Mouse (Mus musculus) forebrain, embryonic 16.5 days (tissue): ENCODE results near the gene Itpr2. TPM values are rescaled to one million over a fixed set of nuclear protein-coding genes. Genes with fewer than 3 reads are reported as not detected.

Experiments used
- ATAC-seq: fragments of 200-750 bp; cut with Nextera tagmentation; 2 replicates; pipeline ENCODE4 v1.8.0; 2017; ENCODE audit warnings: mild to moderate bottlenecking, moderate library complexity
- H3K27ac ChIP-seq: fragments of 300-500 bp; sonication (generic); 2 replicates; pipeline ENCODE4 v1.5.1; 2014; ENCODE audit warnings: low read length, control low read depth
- H3K27me3 ChIP-seq: fragments of 300-500 bp; sonication (generic); replicated peaks from 2 replicates; pipeline ENCODE4 v1.6.1; 2014; ENCODE audit warnings: low read length; ENCODE audit not compliant: control insufficient read depth, insufficient read depth
- H3K36me3 ChIP-seq: fragments of 300-500 bp; sonication (generic); 2 replicates; pipeline ENCODE4 v1.6.1; 2014; ENCODE audit not compliant: control insufficient read depth, insufficient read depth
- H3K4me1 ChIP-seq: fragments of 300-500 bp; sonication (generic); replicated peaks from 2 replicates; pipeline ENCODE4 v1.6.1; 2014; ENCODE audit warnings: low read length; ENCODE audit not compliant: control insufficient read depth, insufficient read depth
- H3K4me2 ChIP-seq: fragments of 300-500 bp; sonication (generic); 2 replicates; pipeline ENCODE4 v1.6.1; 2014; ENCODE audit warnings: mild to moderate bottlenecking, low read length, control low read depth
- H3K4me3 ChIP-seq: fragments of 300-500 bp; sonication (generic); replicated peaks from 2 replicates; pipeline ENCODE4 v1.5.1; 2014; ENCODE audit warnings: mild to moderate bottlenecking, low read length, control low read depth
- H3K9ac ChIP-seq: fragments of 300-500 bp; sonication (generic); replicated peaks from 2 replicates; pipeline ENCODE4 v1.6.1; 2014; ENCODE audit warnings: low read depth, low read length, control low read depth
- H3K9me3 ChIP-seq: fragments of 300-500 bp; sonication (generic); 2 replicates; pipeline ENCODE4 v1.6.1; 2016; ENCODE audit warnings: low read length; ENCODE audit not compliant: control insufficient read depth
- WGBS: fragments of 180-500 bp; shearing (Covaris S2); extraction: QIAGEN DNeasy Blood & Tissue Kit; methylation state at CpG from one replicate; pipeline ENCODE4 v1.1.7; 2014; 5-methylcytosine and 5-hydroxymethylcytosine counted together
- polyA plus RNA-seq: library from polyadenylated mRNA; unstranded; fragments of >200 nt; fragmentation: Nextera tagmentation; extraction: Ambion mirVana; gene quantifications from 2 replicates; pipeline ENCODE4 v1.2.1, GENCODE M21; 2015

The Itpr2 gene
- polyA plus RNA-seq, 1 experiment from 2014 or later = 4.7 TPM

DNA sequence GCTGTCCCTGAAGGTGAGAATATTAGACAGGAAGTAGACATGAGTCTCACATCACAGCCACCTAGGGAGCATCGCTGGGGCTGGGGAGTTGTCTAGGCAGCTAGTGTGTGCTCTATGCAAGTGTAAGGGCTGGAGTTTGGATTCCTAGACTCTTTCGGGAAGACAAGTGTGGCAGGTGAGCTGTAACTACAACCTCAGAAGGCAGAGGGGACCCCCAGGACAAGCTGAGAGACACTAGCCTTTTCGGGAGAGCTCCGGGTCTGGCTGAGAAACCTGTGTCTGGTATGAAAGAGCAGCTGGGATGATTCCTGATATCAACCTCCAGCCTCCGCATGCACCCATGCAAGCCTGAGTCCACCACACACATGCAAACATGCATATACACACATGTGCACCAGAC lies 232.7 kb downstream of the Itpr2 start:
- 96% methylated on average over 5 of the region's 5 CpGs for WGBS
- H3K27ac ChIP-seq = no peak overlapping the region
- H3K9ac ChIP-seq = no peak overlapping the region
- no peaks in the 10 kb centered on the region for H3K27me3 ChIP-seq
- no peak overlapping the region for H3K4me2 ChIP-seq
- H3K4me1 ChIP-seq = peaks cover 4% of the 10 kb centered on the region; the same call in 1 of the 2 replicates
- H3K4me3 ChIP-seq = no peak overlapping the region
- no peaks in the 10 kb centered on the region for H3K9me3 ChIP-seq
- ATAC-seq = no peak
- no peaks in the 10 kb centered on the region for H3K36me3 ChIP-seq

DNA sequence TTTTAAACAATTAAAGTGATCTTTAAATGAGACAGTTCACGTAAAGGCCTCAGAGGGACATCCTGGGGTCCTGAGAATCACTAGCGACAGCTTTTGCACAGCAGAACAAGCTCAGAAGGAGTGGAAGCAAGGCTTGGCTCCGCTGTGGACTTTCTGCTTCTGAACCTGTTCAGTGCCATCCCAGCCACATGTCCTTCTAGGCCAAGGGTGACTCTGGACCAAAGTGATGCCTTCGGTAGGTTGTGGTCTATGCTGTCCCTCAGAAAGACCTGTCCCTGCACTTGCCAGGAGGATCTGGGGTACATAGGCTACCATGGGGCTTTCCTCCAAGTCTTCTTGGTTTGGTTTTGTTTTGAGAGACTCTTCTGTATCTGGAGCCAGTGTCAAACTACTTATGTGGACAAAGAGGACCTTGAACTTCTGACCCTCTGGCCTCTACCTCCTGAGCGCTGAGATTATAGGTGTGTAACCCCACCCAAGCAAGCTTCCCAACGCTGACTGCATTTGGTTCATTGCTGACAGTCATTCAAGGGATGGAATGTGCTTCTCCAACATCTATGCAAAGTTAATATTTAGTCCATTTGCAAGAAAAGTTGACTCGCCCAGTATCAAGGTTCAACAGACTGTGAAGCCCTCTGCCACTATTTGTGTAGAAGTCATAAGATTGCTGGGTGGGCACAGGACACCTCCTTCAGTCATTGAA lies 241.2 kb downstream of the Itpr2 start:
- 95% methylated on average over 7 of the region's 7 CpGs for WGBS
- Histone ChIP-seq H3K9ac (no peak overlapping the region), H3K4me3 (no peak overlapping the region), H3K4me1 (no peaks in the 10 kb centered on the region), H3K36me3 (no peaks in the 10 kb centered on the region), H3K9me3 (no peaks in the 10 kb centered on the region), H3K27me3 (no peaks in the 10 kb centered on the region), H3K27ac (no peak overlapping the region), H3K4me2 (no peak overlapping the region)
- ATAC-seq = no peak

GRCm38 (mm10) chr6:146258751-146259150 lies 243.3 kb downstream of the Itpr2 start:
- no peak overlapping the region for H3K9ac ChIP-seq
- H3K27ac ChIP-seq = no peak overlapping the region
- WGBS = 90% methylated on average over 5 of the region's 5 CpGs
- H3K9me3 ChIP-seq = no peaks in the 10 kb centered on the region
- H3K36me3 ChIP-seq = no peaks in the 10 kb centered on the region
- no peaks in the 10 kb centered on the region for H3K4me1 ChIP-seq
- H3K4me2 ChIP-seq = no peak overlapping the region
- no peak overlapping the region for H3K4me3 ChIP-seq
- no peaks in the 10 kb centered on the region for H3K27me3 ChIP-seq
- no peak for ATAC-seq

DNA sequence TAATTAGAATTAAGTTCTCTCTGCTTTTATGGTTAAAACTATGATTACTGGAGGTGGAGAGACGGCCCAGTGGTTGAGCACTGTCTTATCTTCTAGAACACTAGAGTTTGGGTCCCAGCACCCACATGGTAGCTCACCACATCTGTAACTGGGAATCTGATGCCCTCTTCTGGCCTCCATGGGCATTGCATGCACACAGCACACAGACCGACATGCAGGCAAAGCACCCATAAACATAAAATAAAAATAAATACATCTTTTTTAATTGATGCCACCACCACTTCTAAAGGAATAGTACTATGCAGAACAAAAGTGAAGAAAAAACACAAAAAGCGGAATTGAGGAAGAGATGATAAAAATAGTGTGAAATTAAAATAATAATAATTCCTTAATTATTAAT lies 243.8 kb downstream of the Itpr2 start:
- 96% methylated on average over 3 of the region's 3 CpGs for WGBS
- H3K4me1 ChIP-seq = no peaks in the 10 kb centered on the region
- H3K27ac ChIP-seq = no peak overlapping the region
- no peak overlapping the region for H3K9ac ChIP-seq
- H3K36me3 ChIP-seq = no peaks in the 10 kb centered on the region
- no peaks in the 10 kb centered on the region for H3K9me3 ChIP-seq
- no peak for ATAC-seq
- H3K4me2 ChIP-seq = no peak overlapping the region
- H3K4me3 ChIP-seq = no peak overlapping the region
- no peaks in the 10 kb centered on the region for H3K27me3 ChIP-seq

DNA sequence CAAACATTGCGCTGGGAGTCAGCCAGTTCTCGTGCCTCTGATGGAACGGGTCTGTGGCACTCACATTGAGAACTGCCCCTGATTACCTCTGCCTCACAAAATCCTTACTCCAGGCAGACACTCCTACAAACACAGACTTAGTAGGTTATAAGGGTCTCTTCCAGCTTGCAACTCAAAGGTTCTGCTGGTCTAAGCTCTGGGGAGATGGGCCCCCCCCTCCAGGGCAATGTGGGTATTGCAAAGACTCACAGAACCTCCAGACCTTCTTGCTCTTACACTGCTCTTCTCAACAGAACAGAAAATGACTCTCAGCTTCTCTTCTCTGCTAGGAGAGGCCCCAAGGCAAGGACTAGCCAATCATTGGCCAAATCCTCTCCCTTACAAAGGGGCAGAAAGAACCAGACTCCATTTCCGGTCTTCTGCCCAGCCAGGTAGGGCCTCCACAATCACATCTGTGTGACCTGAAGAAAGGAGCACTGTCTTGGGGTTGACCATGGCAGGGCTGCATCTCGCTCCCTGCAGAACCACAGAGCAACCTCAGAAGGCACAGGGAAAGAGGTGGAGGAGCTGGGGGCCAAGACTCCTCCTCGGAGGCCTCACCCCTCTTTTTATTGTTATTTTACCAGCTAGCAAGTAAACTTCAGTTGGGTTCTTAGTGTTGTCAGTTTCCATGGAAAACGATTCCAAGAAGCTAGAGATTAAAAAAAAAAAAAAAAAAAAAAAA lies 244.9 kb downstream of the Itpr2 start:
- Histone ChIP-seq H3K36me3 (no peaks in the 10 kb centered on the region), H3K9ac (no peak overlapping the region), H3K4me1 (no peaks in the 10 kb centered on the region), H3K4me2 (no peak overlapping the region), H3K4me3 (no peak overlapping the region), H3K9me3 (no peaks in the 10 kb centered on the region), H3K27me3 (no peaks in the 10 kb centered on the region), H3K27ac (no peak overlapping the region)
- no peak for ATAC-seq
- WGBS = 90% methylated on average over 7 of the region's 7 CpGs

DNA sequence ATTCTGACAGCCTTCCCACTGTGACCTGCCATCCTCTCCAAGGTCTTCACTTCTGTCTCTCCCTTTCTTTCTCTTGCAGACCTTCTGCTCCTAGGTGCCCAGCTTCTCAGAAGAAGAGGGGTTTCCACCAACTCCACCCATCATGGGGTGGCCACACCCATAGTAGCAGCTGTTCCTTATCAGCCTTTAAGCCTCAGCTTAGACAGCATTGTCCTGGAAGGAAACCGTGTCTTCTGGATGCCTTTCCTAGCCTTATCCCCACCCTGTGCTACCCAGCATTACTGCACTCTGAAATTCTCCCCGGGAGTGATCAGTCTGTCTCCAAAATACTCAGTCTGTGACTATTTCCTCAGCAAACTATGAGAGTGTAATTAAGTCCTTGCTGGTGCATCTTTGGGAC lies 245.6 kb downstream of the Itpr2 start:
- H3K4me1 ChIP-seq = no peaks in the 10 kb centered on the region
- H3K4me2 ChIP-seq = no peak overlapping the region
- no peak overlapping the region for H3K9ac ChIP-seq
- 79% methylated on average over 2 of the region's 2 CpGs for WGBS
- H3K4me3 ChIP-seq = no peak overlapping the region
- no peaks in the 10 kb centered on the region for H3K27me3 ChIP-seq
- no peaks in the 10 kb centered on the region for H3K36me3 ChIP-seq
- ATAC-seq = no peak
- H3K9me3 ChIP-seq = no peaks in the 10 kb centered on the region
- no peak overlapping the region for H3K27ac ChIP-seq

- WGBS = 96% methylated on average over 6 of the region's 6 CpGs
- ATAC-seq = no peak
Measured at GRCm38 (mm10) chr6:146255656-146256055, 246.4 kb downstream of the Itpr2 start.

GRCm38 (mm10) chr6:146254931-146255330 lies 247.1 kb downstream of the Itpr2 start:
- Histone ChIP-seq H3K36me3 (no peaks in the 10 kb centered on the region), H3K4me3 (no peak overlapping the region), H3K27ac (no peak overlapping the region), H3K4me1 (no peaks in the 10 kb centered on the region), H3K27me3 (no peaks in the 10 kb centered on the region), H3K4me2 (no peak overlapping the region), H3K9me3 (no peaks in the 10 kb centered on the region), H3K9ac (no peak overlapping the region)
- no peak for ATAC-seq
- WGBS = 78% methylated on average over 9 of the region's 9 CpGs

More at GRCm38 (mm10) chr6:146255656-146256055, 246.4 kb downstream of the Itpr2 start:
- Histone ChIP-seq H3K4me3 (no peak overlapping the region), H3K4me2 (no peak overlapping the region), H3K36me3 (no peaks in the 10 kb centered on the region), H3K4me1 (no peaks in the 10 kb centered on the region), H3K9ac (no peak overlapping the region), H3K27me3 (no peaks in the 10 kb centered on the region), H3K9me3 (no peaks in the 10 kb centered on the region), H3K27ac (no peak overlapping the region)

DNA sequence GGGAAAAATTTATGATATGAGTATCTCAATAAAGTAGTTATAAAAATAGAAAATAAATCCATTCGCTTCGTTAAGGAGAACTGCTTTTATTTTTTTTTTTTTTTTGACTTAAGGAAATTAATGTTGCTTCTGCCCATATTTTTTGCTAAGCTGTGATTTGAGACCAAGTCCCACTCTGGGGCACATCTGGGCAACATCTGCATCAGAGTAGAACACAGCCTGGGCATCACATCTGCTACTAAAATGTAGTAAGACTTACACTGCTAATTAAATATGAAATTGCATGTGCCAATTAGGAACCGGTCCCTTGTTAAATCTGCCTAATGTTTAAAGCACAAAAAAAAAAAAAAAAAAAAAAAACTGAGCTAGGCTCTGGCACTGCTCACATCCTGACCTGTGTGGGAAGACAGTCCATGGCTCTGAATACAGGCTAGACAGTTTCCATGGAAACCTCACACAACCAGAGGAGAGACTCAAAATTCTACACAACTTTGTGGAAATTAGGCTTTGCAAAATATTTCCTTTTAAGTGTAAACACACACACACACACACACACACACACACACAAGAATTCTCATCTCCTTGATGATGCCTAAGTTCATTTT lies 247.7 kb downstream of the Itpr2 start:
- Histone ChIP-seq H3K4me2 (no peak overlapping the region), H3K9me3 (no peaks in the 10 kb centered on the region), H3K4me3 (no peak overlapping the region), H3K36me3 (no peaks in the 10 kb centered on the region), H3K9ac (no peak overlapping the region), H3K27ac (no peak overlapping the region), H3K27me3 (no peaks in the 10 kb centered on the region), H3K4me1 (no peaks in the 10 kb centered on the region)
- peak; percentile 52; the same call in 1 of the 2 replicates for ATAC-seq
- 69% methylated on average over 3 of the region's 3 CpGs for WGBS
